Mouse (Mus musculus) frontal cortex, adult (tissue): ENCODE measurements at regions not wholly inside any gene's neighbourhood (a gene's known extent, or its start where the extent isn't known, plus 50 kb on each side); places are given as distances from the start of the nearest gene placed in this dataset.

ENCODE experiments used
- ATAC-seq: cut with Nextera tagmentation; 2 replicates; pipeline ENCODE4 v1.9.2; 2017; ENCODE audit warnings: mild to moderate bottlenecking, moderate library complexity, mixed read lengths; ENCODE audit not compliant: low TSS enrichment

DNA sequence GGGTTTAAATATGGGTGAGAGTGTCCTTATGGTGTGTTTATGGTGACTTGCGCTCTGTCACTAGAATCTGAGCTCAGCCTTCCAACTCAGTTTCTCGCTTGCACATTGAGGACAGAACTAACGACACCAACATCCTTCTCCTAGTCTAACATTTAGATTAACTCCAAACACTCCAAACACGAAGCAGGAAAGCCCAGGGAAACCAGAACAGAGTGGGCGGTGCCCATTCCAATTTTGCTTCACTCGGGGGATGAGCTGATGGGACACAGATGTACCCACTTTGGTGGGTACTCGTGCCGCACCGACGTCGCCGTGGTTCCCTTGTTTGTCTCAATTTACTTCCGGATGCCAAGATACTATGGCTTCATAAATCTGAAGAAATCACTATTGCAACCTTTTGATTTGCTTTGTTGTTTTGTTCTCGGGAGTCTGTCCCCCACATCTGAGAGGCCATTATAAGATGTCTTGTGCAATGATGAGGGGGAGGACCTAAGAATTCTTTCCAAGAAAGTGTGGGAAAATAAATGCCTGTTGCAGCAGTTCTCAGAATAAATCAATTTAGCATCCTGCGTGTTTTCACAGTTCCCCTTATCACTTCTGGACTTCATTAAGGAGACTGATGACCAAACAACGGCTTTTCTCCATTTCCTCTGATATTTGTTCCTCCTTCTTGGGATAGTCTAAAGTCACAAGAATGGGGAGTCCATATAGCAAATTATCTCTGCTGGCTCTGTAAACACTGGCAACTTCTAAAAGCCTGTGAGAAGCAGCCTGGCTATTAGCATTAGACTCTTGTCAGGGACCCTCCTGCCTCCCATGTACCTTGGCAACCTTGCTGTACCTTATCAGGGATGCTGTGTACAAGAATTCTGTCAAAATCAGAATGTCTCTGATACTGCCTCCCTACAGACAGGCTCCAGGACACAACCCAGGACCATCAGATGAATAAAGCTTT, 96.2 kb upstream of the Klf9 start:
- peak; percentile 85 for ATAC-seq

- no peak for ATAC-seq
Observed at GRCm38 (mm10) chr19:23051456-23051855, 89.6 kb upstream of the Klf9 start.

DNA sequence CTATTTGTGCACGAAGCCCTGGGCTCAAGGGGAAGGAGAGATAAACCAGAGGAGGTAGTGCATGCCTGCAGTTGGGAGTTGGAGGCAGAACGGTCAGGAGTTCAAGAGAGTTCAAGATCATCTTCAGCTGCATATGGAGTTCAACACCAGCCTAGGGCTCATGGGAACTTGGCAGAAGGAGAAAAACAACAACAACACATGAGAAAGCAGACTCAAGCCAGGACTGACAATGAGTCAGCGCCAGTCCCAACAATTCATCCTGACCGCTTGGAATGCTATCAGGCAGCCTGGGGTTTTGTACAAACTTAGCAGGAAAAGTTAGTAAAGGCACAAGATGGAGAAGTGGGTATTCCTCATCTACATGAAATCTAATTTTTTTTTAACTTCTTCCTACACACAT, 86.6 kb upstream of the Klf9 start:
- no peak for ATAC-seq

DNA sequence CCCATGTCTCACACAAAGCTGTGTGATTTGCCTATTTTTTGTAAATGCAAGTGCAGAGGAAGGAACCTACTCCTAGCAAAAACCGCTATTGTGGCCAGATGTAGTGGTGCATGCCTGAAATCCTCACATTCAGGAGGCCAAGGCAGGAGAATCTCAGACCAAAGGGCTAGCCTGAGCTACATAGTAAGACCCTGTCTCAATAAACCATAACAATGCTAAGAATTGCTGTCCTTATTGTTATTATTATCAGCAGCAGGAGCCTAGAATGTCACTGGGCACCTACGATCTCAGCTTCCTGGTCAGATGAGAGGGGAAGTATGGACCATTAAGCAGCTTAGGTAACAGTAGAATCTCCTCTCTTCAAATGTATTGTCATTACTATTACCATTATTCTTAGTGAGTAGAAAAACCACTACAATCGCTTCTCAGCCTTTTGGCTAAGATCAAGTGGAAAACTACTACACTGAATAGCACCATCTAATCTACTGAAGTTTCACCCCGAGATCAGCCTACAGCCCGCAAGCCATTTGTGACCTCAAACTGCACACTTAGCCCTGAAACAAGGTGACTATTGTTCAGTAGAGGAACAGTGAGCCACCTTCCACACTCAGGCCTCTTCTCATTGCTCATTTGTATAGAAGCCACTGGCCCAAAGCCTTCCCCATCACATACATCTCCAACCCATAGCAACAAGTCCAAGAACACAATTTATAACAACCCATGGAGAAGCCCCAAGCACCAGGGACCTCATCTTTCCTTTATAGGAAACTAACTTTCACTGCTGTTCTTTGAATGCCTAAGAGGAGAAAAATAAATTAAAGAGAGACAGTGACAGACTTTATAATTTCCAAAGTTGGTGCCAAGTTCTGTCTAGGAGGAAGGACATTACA, 84.9 kb upstream of the Klf9 start:
- no peak for ATAC-seq

DNA sequence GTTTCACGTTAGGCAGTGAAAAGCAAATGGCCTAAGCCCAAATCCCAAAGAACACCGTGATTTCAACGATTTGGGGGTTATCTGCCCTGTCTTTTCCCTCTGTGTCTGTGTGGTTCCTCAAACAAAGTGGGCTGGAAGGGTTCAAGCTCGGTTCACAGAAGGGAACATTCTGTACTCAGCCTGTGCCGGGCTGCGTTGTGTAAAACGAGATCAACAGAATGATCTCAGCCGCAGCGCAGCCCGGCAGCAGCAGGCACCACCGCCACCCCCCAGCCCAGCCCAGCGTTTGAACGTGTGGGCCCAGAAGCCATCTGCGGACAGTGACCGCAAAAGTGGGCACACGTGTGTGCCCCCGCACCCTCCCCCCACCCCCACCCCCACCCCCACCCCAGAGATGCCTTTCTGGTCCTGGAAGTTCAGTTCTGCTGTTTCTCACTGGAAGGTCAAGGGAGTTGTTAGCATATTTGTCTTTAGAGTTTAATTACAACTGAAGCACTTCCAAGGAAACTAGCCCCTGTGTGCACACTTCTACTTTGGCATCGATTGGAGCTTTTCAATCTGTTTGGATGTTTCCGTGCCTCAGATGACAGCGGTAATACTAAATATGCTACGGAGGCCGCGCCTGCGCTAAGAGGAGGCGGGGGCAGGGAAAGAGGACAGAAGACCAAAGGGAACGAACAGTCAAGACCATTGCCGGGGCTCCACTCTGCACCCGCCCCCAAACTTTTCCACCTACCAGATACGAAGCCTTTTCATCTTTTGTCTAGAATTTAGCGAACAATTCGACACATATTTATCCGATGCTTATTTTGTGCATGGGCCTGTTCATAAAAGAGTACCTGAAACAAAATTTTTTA, 83.9 kb upstream of the Klf9 start:
- peak; percentile 74 for ATAC-seq

- peak; percentile 28 for ATAC-seq
Observed at GRCm38 (mm10) chr19:23057739-23058501, 83.1 kb upstream of the Klf9 start.

GRCm38 (mm10) chr19:23058502-23058900, 82.5 kb upstream of the Klf9 start:
- no peak for ATAC-seq

DNA sequence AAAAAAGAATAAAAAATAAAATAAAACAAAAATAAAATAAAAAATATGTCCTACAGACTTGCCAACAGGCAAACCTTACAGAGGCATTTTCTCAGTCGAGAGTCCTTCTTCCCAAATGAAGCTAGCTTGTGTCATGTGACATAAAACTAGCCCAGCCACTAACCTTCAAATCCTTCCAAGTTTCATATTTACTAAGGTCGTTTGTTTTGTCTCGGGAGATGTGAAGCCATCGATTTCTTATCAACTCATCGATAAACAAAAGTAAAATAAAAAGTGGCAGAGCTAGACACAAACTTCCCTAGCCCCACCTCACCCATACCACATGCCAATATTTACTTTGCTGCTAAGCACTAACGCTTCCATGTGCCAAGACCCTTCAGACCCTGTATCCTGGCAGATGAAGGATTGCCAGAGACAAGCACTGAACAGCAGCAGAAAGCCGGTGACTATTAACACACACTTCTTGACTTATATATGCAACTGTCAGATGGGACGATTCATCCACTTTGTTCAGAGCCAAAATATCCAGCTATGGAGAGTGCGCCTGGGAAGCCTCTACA, 79.9 kb upstream of the Klf9 start:
- no peak for ATAC-seq

GRCm38 (mm10) chr19:23061906-23062305, 79.1 kb upstream of the Klf9 start:
- no peak for ATAC-seq

DNA sequence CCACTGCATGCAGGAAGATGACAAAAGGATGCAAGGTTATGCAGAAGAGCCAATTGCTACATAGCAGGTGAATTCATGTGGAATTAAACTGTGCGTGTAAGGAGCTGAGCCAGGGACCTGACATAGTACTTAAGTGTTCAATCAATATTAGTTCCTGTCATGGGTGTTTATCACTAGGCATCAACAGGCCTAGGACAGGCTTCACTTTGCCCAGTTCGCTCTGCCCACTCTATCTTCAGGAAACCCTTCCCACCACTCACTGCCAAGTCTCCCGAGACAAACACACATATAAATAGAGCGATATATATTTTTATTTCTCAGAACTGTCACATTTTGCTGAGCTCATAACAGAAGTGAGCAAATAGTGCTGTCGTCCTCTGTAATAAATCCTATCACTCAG, 78.2 kb upstream of the Klf9 start:
- no peak for ATAC-seq

- no peak for ATAC-seq
Observed at GRCm38 (mm10) chr19:23065548-23065947, 75.5 kb upstream of the Klf9 start.

GRCm38 (mm10) chr19:23066726-23067125, 74.3 kb upstream of the Klf9 start:
- no peak for ATAC-seq

DNA sequence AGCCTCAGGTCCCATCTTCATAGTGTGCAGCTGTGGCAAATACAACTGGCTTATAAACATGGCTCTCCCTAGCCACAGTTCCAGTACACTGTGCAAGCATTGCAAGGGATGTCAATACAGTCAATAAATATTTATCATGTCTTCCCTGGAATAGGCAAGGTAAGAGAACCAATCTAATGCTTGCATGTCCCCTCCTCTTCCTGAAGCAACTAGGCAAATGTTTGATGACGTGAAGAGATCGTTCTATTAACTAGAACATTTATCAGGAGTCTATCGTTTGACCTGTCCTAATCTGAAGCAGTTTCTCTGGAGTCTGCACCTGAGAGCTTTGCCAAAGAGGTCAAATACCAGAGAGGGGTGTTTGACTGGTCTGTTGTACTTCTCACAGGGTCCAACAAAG, 72.4 kb upstream of the Klf9 start:
- no peak for ATAC-seq

GRCm38 (mm10) chr19:23069656-23070055, 71.4 kb upstream of the Klf9 start:
- ATAC-seq, result no peak

GRCm38 (mm10) chr19:23071000-23071399, 70.0 kb upstream of the Klf9 start:
- ATAC-seq, result no peak

- ATAC-seq, result no peak
Observed at GRCm38 (mm10) chr19:23074602-23075570, 66.1 kb upstream of the Klf9 start.

GRCm38 (mm10) chr19:23075790-23076189, 65.2 kb upstream of the Klf9 start:
- ATAC-seq, result no peak

DNA sequence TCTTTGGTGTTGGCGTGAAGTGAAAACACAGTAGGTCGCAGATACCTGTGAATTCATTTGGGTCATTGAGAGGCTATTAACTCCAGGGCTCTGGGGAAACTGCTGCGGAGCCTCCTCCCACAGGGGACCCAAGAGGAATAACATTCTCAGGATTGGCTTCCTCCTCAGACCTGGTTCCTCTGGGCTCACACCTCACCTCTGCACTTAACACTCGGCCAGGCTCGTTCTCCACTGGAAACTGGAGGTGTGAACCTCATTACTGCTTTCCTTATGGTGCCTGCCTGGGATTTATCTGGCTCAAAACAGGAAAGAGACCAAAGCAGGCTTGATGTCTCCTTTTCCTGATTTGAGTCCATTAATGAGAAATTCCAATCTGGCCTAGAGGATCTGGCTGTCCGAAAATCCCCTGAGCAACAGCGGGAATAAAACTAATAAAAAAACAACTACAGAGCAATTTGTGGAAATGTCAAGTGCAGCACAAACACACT, 55.8 kb upstream of the Klf9 start:
- ATAC-seq, result no peak

DNA sequence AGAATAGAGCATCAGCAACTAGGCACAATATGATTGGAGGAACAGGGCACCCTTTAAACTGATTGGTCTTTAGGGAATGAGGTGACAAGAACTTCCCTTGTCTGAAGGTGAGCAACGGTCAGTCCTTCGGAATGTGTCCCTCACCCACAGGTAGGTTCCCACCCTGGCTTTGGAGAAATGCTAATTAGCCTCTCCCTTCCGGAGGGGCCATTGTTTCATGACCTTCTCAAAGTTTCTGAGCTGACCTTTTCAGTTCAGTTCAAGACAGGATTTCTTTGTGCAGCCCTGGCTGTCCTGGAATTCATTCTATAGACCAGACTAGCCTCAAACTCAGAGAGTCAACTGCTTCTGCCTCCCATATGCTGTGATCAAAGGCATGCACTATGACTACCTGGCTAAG, 53.5 kb upstream of the Klf9 start:
- ATAC-seq, result no peak
